Mouse (Mus musculus) Muller cell, postnatal 12 days (primary cell): ENCODE measurements around the gene Bmp4.

Source experiments
- DNase-seq: peaks from one replicate; pipeline ENCODE4 v3.0.0-alpha.2; 2015; ENCODE audit errors: inconsistent ontology term

Gene Bmp4

GRCm38 (mm10) chr14:46386478-46387356 is 3.8 kb downstream of the Bmp4 start:
- no peak for DNase-seq

DNA sequence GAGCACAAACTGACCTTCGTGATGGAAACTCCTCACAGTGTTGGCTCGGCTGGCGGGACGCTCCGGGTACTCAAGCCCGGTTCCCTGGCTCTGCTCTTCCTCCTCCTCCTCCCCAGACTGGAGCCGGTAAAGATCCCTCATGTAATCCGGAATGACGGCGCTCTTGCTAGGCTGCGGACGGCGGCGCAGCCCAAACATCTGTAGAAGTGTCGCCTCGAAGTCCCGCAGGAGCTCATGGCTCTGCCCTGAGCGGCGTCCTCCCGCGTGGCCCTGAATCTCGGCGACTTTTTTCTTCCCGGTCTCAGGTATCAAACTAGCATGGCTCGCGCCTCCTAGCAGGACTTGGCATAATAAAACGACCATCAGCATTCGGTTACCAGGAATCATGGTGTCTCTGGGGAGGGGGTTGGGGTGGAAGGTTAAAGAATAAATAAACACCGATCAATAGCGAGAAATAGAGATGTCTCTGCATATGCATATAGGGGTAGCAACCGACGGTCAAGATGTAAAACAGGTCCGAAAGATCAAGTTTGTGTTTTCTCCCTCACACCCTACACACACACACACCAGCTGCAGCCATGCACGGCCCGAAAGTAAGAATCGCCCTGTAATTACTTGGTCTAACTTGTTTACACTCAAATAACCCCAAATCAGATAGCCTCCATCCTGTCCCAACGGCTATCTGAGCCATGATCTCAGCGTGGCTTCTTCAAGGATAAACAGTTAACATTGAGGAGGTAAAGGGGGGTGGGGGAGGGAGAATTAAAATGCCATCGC is 4.6 kb downstream of the Bmp4 start:
- DNase-seq: peak; percentile 37

- no peak for DNase-seq
These were observed 5.3 kb downstream of the Bmp4 start for GRCm38 (mm10) chr14:46384946-46385691.

- peak; percentile 26 for DNase-seq
These were observed 9.0 kb downstream of the Bmp4 start for GRCm38 (mm10) chr14:46381457-46381856.

GRCm38 (mm10) chr14:46380286-46380721 is 10.2 kb downstream of the Bmp4 start:
- DNase-seq: peak; percentile 12

DNA sequence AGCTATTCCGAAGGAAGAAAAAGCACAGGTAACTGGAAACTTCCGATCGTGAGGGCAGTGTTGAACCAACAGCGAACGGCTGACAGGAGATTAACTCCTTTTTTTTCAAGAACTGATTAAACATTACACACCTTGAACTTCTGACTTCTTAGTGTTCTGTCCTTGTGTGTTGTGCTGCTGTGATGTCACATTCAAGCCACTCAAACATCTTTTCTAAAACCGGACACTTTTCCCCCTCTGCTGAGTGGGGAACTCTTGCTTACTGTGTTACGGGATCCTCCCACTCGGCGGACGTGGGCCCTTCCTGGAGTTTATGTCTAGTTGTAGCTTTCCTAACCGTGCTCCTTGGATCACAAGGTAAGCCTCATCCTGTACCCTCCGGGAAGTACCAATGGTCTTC is 11.2 kb downstream of the Bmp4 start, which contains the start of gene Gm15217:
Gene Gm15217, plus strand, starts transcription at position 130 of the 400 bp plus-strand sequence.
- DNase-seq: no peak

DNA sequence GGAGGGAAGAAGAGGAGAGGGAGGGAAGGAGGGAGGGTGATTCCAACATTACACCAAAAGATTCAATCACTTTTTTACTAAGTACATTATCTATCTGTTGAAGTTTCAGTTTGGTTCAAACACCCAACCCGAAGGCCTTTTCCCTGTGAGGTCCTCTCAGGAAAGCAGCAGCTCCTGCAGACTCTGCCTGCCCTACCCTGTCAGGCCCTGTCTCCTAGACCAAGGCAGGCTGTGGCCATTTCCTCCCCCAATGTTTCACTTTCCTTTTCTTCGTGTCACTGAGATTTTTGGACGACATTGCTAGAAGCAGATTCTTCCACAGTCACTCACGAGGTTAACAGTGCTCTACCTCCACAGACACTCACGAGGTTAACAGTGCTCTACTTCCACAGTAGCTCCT is 14.7 kb downstream of the Bmp4 start:
- DNase-seq: no peak

- DNase-seq: no peak
These were observed 18.0 kb downstream of the Bmp4 start for GRCm38 (mm10) chr14:46372452-46372851.

- DNase-seq: no peak
These were observed 27.3 kb downstream of the Bmp4 start for GRCm38 (mm10) chr14:46363209-46363608.

GRCm38 (mm10) chr14:46357696-46358095 is 32.8 kb downstream of the Bmp4 start:
- DNase-seq: no peak

GRCm38 (mm10) chr14:46357286-46357685 is 33.2 kb downstream of the Bmp4 start:
- DNase-seq: no peak

- DNase-seq: no peak
These were observed 45.7 kb downstream of the Bmp4 start for GRCm38 (mm10) chr14:46344750-46345149.

- no peak for DNase-seq
These were observed 51.7 kb downstream of the Bmp4 start for GRCm38 (mm10) chr14:46338801-46339200.
